Mouse (Mus musculus) kidney, adult 9 months (tissue): ENCODE measurements around the gene Ago4.

Experiments used
- DNase-seq: peaks from one replicate; pipeline ENCODE4 v3.0.0; 2022

Gene Ago4

GRCm38 (mm10) chr4:126512308-126513066, 20.8 kb downstream of the Ago4 start:
- DNase-seq: no peak

- no peak for DNase-seq
These were observed 22.3 kb downstream of the Ago4 start for GRCm38 (mm10) chr4:126511013-126511412.

GRCm38 (mm10) chr4:126509072-126509471, 24.2 kb downstream of the Ago4 start:
- no peak for DNase-seq

GRCm38 (mm10) chr4:126508110-126508899, 25.0 kb downstream of the Ago4 start:
- no peak for DNase-seq

GRCm38 (mm10) chr4:126502977-126503309, 30.3 kb downstream of the Ago4 start:
- DNase-seq: no peak

- no peak for DNase-seq
These were observed 30.9 kb downstream of the Ago4 start for GRCm38 (mm10) chr4:126502141-126502976.

GRCm38 (mm10) chr4:126498601-126499000, 34.7 kb downstream of the Ago4 start:
- DNase-seq: no peak

- peak; percentile 45 for DNase-seq
These were observed 36.3 kb downstream of the Ago4 start for GRCm38 (mm10) chr4:126496963-126497362.

- DNase-seq: peak; percentile 17
These were observed 37.1 kb downstream of the Ago4 start for GRCm38 (mm10) chr4:126495942-126496790.

- DNase-seq: no peak
These were observed 37.8 kb downstream of the Ago4 start for GRCm38 (mm10) chr4:126495453-126495852.

- no peak for DNase-seq
These were observed 39.9 kb downstream of the Ago4 start for GRCm38 (mm10) chr4:126493416-126493815.

GRCm38 (mm10) chr4:126491977-126492376, 41.3 kb downstream of the Ago4 start:
- DNase-seq: no peak

GRCm38 (mm10) chr4:126490726-126491125, 42.5 kb downstream of the Ago4 start:
- DNase-seq: no peak

- DNase-seq: no peak
These were observed 43.5 kb downstream of the Ago4 start for GRCm38 (mm10) chr4:126489811-126490210.

- DNase-seq: no peak
These were observed 47.1 kb downstream of the Ago4 start for GRCm38 (mm10) chr4:126486217-126486616.

GRCm38 (mm10) chr4:126485065-126485464, 48.2 kb downstream of the Ago4 start:
- no peak for DNase-seq

GRCm38 (mm10) chr4:126483874-126484273, 49.4 kb downstream of the Ago4 start:
- DNase-seq: no peak

GRCm38 (mm10) chr4:126482951-126483350, 50.3 kb downstream of the Ago4 start:
- no peak for DNase-seq

GRCm38 (mm10) chr4:126481461-126481860, 51.8 kb downstream of the Ago4 start:
- no peak for DNase-seq

- DNase-seq: no peak
These were observed 53.0 kb downstream of the Ago4 start for GRCm38 (mm10) chr4:126480288-126480687.

- DNase-seq: no peak
These were observed 60.2 kb downstream of the Ago4 start for GRCm38 (mm10) chr4:126473031-126473430.

GRCm38 (mm10) chr4:126469334-126469733, 63.9 kb downstream of the Ago4 start:
- no peak for DNase-seq
